Mouse (Mus musculus): ENCODE data around the gene St3gal6. TPM values are rescaled to one million over a fixed set of nuclear protein-coding genes. Genes with fewer than 3 reads are reported as not detected.

Gene St3gal6
- polyA plus RNA-seq, 1 experiment from 2014 or later, result 8.3 TPM

DNA sequence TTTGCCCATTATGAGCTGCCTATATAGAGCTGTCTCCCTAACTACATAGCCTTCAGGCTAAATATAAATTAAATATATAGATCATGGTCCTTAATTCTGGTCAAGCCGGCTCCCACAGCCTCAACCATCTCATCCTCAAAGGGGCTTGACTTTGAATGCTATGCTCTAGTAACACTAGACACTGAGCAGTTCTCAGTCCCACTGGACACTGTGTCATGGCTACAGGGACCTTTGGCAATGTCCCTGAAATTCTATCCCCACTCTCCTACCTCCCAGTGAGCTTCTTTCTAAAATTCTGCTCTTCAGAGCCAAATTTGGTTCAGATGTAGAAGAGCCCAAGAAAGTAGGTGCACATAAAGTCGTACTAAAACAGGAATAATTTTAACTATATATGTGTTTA, 7.9 kb downstream of the St3gal6 start:
- WGBS, result 89% methylated on average over 2 of the region's 2 CpGs
- Histone ChIP-seq H3K4me2 (ENCODE audit: low read length) (no peak overlapping the region), H3K36me3 (ENCODE audit: control insufficient read depth, insufficient read depth, low read length) (no peaks in the 10 kb centered on the region), H3K27ac (replicated peaks; ENCODE audit: low read depth, low read length) (no peak overlapping the region), H3K9me3 (ENCODE audit: control insufficient read depth, low read length) (no peaks in the 10 kb centered on the region), H3K4me3 (replicated peaks; ENCODE audit: low read depth, low read length) (no peak overlapping the region), H3K9ac (replicated peaks; ENCODE audit: low read length) (no peak overlapping the region), H3K4me1 (ENCODE audit: control insufficient read depth, insufficient read depth, low read length) (peaks cover 5% of the 10 kb centered on the region; the same call in 1 of the 2 replicates), H3K27me3 (ENCODE audit: control insufficient read depth, insufficient read depth, low read length) (no peaks in the 10 kb centered on the region; the same call in 1 of the 2 replicates)
- no peak for ATAC-seq (ENCODE audit: low FRiP score, low TSS enrichment)
- no peak for DNase-seq

DNA sequence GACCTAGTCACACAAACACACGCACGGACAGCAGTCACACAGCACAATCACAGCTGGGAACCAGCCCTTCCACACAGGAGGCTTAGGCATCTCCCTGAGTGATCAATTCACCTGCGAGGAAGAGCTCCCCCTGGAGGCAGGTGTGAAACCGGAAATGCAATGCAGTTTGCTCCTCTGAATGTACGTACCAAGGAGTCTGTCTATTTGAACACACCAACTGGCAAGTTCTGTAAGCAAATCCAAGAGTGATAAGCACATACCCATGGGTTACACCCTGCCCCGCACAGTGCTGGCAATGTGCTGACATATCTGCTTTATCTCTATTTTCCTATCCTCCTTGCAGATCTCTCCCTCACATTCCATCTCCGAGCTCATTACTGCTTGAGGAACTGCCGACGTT, 9.5 kb downstream of the St3gal6 start:
- no peak overlapping the region for H3K4me3 ChIP-seq (replicated peaks; ENCODE audit: low read depth, low read length)
- H3K9me3 ChIP-seq (ENCODE audit: control insufficient read depth, low read length), result no peaks in the 10 kb centered on the region
- H3K4me1 ChIP-seq (ENCODE audit: control insufficient read depth, insufficient read depth, low read length), result peaks cover 5% of the 10 kb centered on the region; the same call in 1 of the 2 replicates
- no peaks in the 10 kb centered on the region for H3K27me3 ChIP-seq (ENCODE audit: control insufficient read depth, insufficient read depth, low read length)
- 93% methylated on average over 9 of the region's 9 CpGs for WGBS
- H3K36me3 ChIP-seq (ENCODE audit: control insufficient read depth, insufficient read depth, low read length), result no peaks in the 10 kb centered on the region
- ATAC-seq (ENCODE audit: low FRiP score, low TSS enrichment) (no peak), DNase-seq (no peak)
- H3K9ac ChIP-seq (replicated peaks; ENCODE audit: low read length), result no peak overlapping the region
- no peak overlapping the region for H3K27ac ChIP-seq (replicated peaks; ENCODE audit: low read depth, low read length)
- no peak overlapping the region for H3K4me2 ChIP-seq (ENCODE audit: low read length)

DNA sequence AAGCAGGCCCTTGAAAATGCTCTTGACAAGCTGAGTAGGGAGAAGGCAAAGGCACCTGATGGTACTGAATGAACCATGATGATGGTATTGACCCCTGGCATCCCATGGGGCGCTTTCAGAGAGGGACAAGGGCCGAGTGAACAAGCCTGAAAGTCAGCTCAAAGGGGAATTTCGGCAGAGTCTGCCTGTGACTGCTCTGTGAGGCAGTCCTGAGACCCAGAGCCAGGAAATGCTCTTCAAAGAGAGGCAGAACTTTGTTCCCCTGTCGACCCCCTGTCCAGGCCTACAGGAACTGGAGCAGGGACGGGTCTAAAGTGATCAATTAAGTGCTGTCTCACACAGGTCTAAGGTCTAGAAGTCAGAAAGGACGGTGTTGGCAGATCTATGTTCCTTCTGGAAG, 10.3 kb downstream of the St3gal6 start:
- H3K9me3 ChIP-seq (ENCODE audit: control insufficient read depth, low read length), result no peaks in the 10 kb centered on the region
- no peak overlapping the region for H3K9ac ChIP-seq (replicated peaks; ENCODE audit: low read length)
- no peak overlapping the region for H3K4me3 ChIP-seq (replicated peaks; ENCODE audit: low read depth, low read length)
- H3K4me1 ChIP-seq (ENCODE audit: control insufficient read depth, insufficient read depth, low read length), result peaks cover 5% of the 10 kb centered on the region; the same call in 1 of the 2 replicates
- H3K27me3 ChIP-seq (ENCODE audit: control insufficient read depth, insufficient read depth, low read length), result no peaks in the 10 kb centered on the region
- no peaks in the 10 kb centered on the region for H3K36me3 ChIP-seq (ENCODE audit: control insufficient read depth, insufficient read depth, low read length)
- 35% methylated on average over 6 of the region's 6 CpGs for WGBS
- no peak overlapping the region for H3K4me2 ChIP-seq (ENCODE audit: low read length)
- peak overlapping the region; percentile 6; the same call in 1 of the 2 replicates for H3K27ac ChIP-seq (replicated peaks; ENCODE audit: low read depth, low read length)
- no peak for DNase-seq
- no peak for ATAC-seq (ENCODE audit: low FRiP score, low TSS enrichment)

DNA sequence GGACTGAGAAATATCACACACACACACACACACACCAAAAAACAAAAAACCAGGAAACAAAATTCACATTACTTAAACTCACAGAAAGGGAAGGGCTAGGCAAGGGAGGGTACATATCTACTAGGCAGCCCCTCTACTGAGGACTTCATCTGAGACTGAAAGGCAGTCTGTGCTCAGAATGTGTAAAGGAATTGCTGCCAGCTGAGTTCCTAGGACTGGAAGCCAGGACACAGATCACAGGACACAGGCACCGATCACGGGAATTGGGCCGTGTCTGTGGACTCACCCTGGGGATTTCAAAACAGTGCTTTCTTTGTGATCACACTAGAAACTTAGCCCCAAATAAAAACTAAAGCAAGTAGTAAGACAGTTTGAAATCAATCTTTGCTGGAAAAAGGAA, 11.2 kb downstream of the St3gal6 start:
- H3K9ac ChIP-seq (replicated peaks; ENCODE audit: low read length), result no peak overlapping the region
- H3K9me3 ChIP-seq (ENCODE audit: control insufficient read depth, low read length), result no peaks in the 10 kb centered on the region
- ATAC-seq (ENCODE audit: low FRiP score, low TSS enrichment) (peak; percentile 61; the same call in 1 of the 2 replicates), DNase-seq (peak; percentile 46)
- no peaks in the 10 kb centered on the region for H3K27me3 ChIP-seq (ENCODE audit: control insufficient read depth, insufficient read depth, low read length)
- no peaks in the 10 kb centered on the region for H3K36me3 ChIP-seq (ENCODE audit: control insufficient read depth, insufficient read depth, low read length)
- no peak overlapping the region for H3K4me3 ChIP-seq (replicated peaks; ENCODE audit: low read depth, low read length)
- no peak overlapping the region for H3K4me2 ChIP-seq (ENCODE audit: low read length)
- H3K27ac ChIP-seq (replicated peaks; ENCODE audit: low read depth, low read length), result no peak overlapping the region
- WGBS, result 11% methylated on average over 3 of the region's 3 CpGs
- H3K4me1 ChIP-seq (ENCODE audit: control insufficient read depth, insufficient read depth, low read length), result peaks cover 5% of the 10 kb centered on the region; the same call in 1 of the 2 replicates

DNA sequence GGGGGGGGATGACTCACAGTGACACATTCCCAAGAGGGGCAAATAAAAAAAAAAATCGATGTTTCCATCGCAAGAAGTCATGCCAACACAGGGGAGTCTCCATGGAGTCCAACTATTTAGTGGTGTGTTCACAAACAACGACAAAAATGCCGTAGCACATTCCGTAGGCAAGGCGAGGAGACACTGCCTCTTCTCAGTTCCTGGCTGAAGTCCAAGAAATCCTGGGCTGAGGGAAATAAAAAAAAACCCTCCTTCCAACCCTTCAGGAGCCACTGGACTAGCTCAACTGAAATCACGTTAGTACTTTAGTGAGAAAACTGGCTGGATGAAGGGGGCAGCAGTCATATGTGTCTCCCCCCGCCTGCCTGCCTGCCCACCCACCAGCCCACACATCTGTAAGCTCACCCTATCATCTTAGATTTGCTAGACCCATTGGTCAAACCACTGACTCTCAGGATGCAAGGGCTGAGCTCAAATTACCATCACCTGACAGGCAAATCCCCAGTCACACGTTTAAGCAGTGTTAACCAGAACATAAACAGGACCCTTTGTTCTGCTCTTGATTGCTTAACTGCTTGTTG, 11.8 kb downstream of the St3gal6 start:
- Histone ChIP-seq H3K4me3 (replicated peaks; ENCODE audit: low read depth, low read length) (no peak overlapping the region), H3K27me3 (ENCODE audit: control insufficient read depth, insufficient read depth, low read length) (no peaks in the 10 kb centered on the region), H3K4me1 (ENCODE audit: control insufficient read depth, insufficient read depth, low read length) (peaks cover 5% of the 10 kb centered on the region; the same call in 1 of the 2 replicates), H3K4me2 (ENCODE audit: low read length) (no peak overlapping the region; the same call in 1 of the 2 replicates), H3K36me3 (ENCODE audit: control insufficient read depth, insufficient read depth, low read length) (no peaks in the 10 kb centered on the region), H3K9me3 (ENCODE audit: control insufficient read depth, low read length) (no peaks in the 10 kb centered on the region), H3K27ac (replicated peaks; ENCODE audit: low read depth, low read length) (no peak overlapping the region), H3K9ac (replicated peaks; ENCODE audit: low read length) (no peak overlapping the region)
- peak; percentile 7 for ATAC-seq (ENCODE audit: low FRiP score, low TSS enrichment)
- 28% methylated on average over 9 of the region's 9 CpGs for WGBS
- peak; percentile 75 for DNase-seq

DNA sequence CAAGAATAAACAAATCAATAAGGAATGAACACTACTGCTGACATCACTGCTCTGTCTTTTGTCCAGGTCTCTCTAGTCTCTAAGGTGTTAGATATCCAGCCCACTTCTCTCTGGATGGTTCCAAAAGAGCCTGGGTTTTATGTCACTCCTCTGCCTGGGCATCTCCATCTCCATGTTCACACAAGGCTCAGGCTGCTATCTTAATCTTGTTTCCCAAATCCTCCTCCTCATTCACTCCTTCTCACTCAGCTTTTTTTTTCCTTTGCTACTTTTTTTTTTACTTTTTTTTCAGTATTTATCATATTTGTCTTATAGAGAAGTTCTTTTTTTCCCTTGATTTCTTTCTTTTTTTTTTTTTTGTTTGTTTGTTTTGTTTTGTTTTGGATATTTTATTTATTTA, 19.1 kb downstream of the St3gal6 start:
- H3K9ac ChIP-seq (replicated peaks; ENCODE audit: low read length), result no peak overlapping the region
- H3K4me1 ChIP-seq (ENCODE audit: control insufficient read depth, insufficient read depth, low read length), result peaks cover 5% of the 10 kb centered on the region; the same call in 1 of the 2 replicates
- H3K4me2 ChIP-seq (ENCODE audit: low read length), result no peak overlapping the region
- no peak overlapping the region for H3K4me3 ChIP-seq (replicated peaks; ENCODE audit: low read depth, low read length)
- no peaks in the 10 kb centered on the region for H3K9me3 ChIP-seq (ENCODE audit: control insufficient read depth, low read length)
- no peaks in the 10 kb centered on the region for H3K36me3 ChIP-seq (ENCODE audit: control insufficient read depth, insufficient read depth, low read length)
- no peaks in the 10 kb centered on the region for H3K27me3 ChIP-seq (ENCODE audit: control insufficient read depth, insufficient read depth, low read length)
- no peak overlapping the region for H3K27ac ChIP-seq (replicated peaks; ENCODE audit: low read depth, low read length)
- no peak for DNase-seq
- ATAC-seq (ENCODE audit: low FRiP score, low TSS enrichment), result no peak

DNA sequence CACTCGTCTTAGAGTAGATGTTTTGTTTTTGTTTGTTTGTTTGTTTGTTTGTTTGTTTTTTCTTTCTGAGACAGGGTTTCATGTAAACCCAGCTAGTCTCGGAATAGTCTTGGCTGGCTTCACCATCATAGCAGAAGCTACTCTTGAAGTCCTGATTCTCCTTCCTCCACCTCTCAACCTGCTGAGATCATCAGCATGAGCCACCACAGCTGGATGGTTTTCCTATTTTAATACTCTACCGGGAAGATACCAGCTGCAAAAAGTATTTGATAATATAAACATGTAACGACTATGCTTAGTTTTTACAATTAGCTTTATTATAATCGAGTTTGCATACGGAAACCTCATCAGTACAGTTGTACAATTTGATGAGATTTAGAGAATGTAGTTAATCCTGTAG, 21.5 kb downstream of the St3gal6 start:
- Histone ChIP-seq H3K4me3 (replicated peaks; ENCODE audit: low read depth, low read length) (no peak overlapping the region), H3K27me3 (ENCODE audit: control insufficient read depth, insufficient read depth, low read length) (no peaks in the 10 kb centered on the region), H3K4me2 (ENCODE audit: low read length) (no peak overlapping the region), H3K27ac (replicated peaks; ENCODE audit: low read depth, low read length) (no peak overlapping the region), H3K9me3 (ENCODE audit: control insufficient read depth, low read length) (no peaks in the 10 kb centered on the region), H3K4me1 (ENCODE audit: control insufficient read depth, insufficient read depth, low read length) (peaks cover 5% of the 10 kb centered on the region; the same call in 1 of the 2 replicates), H3K36me3 (ENCODE audit: control insufficient read depth, insufficient read depth, low read length) (no peaks in the 10 kb centered on the region), H3K9ac (replicated peaks; ENCODE audit: low read length) (no peak overlapping the region)
- ATAC-seq (ENCODE audit: low FRiP score, low TSS enrichment) (no peak), DNase-seq (no peak)
- 79% methylated on average over 6 of the region's 6 CpGs for WGBS

DNA sequence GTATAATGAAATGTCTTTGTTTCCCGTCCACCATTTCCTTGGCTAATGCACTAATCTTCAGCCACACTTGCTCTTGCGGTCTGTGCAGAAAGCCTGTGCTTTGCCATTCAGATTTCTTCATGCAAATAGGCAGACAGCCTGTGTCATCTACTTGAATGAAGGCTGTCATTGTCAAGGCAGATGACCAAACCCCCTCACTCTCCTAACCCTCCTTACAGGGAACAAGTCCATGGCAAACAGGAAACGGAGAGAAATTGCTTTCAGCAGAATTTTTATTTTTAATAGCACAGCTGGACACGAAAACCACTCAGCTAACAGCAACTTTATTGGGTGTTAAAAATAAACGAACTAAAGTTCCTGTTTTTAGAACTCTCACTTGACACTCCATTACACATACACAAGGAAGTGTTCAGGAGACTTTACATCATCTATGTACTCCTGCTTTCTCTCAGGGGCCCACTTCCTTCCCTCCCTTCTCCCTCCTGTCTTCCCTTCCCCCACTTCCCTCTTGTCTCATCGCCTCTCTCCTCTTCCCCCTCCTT, 22.2 kb downstream of the St3gal6 start:
- peaks cover 5% of the 10 kb centered on the region; the same call in 1 of the 2 replicates for H3K4me1 ChIP-seq (ENCODE audit: control insufficient read depth, insufficient read depth, low read length)
- WGBS, result 32% methylated on average over 6 of the region's 6 CpGs
- no peak overlapping the region for H3K4me2 ChIP-seq (ENCODE audit: low read length)
- no peaks in the 10 kb centered on the region for H3K27me3 ChIP-seq (ENCODE audit: control insufficient read depth, insufficient read depth, low read length)
- no peaks in the 10 kb centered on the region for H3K9me3 ChIP-seq (ENCODE audit: control insufficient read depth, low read length)
- no peak overlapping the region for H3K27ac ChIP-seq (replicated peaks; ENCODE audit: low read depth, low read length)
- no peak overlapping the region for H3K4me3 ChIP-seq (replicated peaks; ENCODE audit: low read depth, low read length)
- DNase-seq (no peak), ATAC-seq (ENCODE audit: low FRiP score, low TSS enrichment) (no peak)
- no peaks in the 10 kb centered on the region for H3K36me3 ChIP-seq (ENCODE audit: control insufficient read depth, insufficient read depth, low read length)
- H3K9ac ChIP-seq (replicated peaks; ENCODE audit: low read length), result no peak overlapping the region

DNA sequence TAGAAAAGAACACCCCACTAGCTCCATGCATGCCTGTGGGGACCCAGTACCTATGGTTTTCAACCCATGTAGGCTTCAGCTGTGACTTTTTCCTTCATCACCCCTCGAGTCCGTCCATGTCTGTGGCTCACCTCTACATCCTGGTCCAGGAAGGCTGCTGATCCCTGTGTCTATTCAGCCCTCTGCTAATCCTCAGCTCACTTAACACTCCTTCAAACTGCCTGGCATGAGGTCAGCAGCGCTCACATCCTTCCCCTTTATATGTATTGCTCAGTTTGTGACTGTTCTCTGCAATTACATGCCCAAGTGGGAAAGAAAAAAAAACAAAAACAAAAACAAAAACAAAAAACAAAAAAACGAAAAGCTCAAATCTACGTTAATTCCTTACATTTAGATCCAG, 24.4 kb downstream of the St3gal6 start:
- Histone ChIP-seq H3K4me3 (replicated peaks; ENCODE audit: low read depth, low read length) (no peak overlapping the region), H3K27ac (replicated peaks; ENCODE audit: low read depth, low read length) (no peak overlapping the region; the same call in 1 of the 2 replicates), H3K9ac (replicated peaks; ENCODE audit: low read length) (no peak overlapping the region), H3K36me3 (ENCODE audit: control insufficient read depth, insufficient read depth, low read length) (no peaks in the 10 kb centered on the region), H3K9me3 (ENCODE audit: control insufficient read depth, low read length) (no peaks in the 10 kb centered on the region), H3K4me1 (ENCODE audit: control insufficient read depth, insufficient read depth, low read length) (peaks cover 5% of the 10 kb centered on the region; the same call in 1 of the 2 replicates), H3K4me2 (ENCODE audit: low read length) (no peak overlapping the region), H3K27me3 (ENCODE audit: control insufficient read depth, insufficient read depth, low read length) (no peaks in the 10 kb centered on the region)
- WGBS, result 39% methylated on average over 5 of the region's 5 CpGs
- no peak for ATAC-seq (ENCODE audit: low FRiP score, low TSS enrichment)
- no peak for DNase-seq
